Mouse (Mus musculus): Measurements from ENCODE around the gene Gnptg. TPM values are rescaled to one million over a fixed set of nuclear protein-coding genes. Genes with fewer than 3 reads are reported as not detected.

Gnptg gene
- total and polyA plus RNA-seq, 2 experiments = 32.1 to 37.4 TPM

DNA sequence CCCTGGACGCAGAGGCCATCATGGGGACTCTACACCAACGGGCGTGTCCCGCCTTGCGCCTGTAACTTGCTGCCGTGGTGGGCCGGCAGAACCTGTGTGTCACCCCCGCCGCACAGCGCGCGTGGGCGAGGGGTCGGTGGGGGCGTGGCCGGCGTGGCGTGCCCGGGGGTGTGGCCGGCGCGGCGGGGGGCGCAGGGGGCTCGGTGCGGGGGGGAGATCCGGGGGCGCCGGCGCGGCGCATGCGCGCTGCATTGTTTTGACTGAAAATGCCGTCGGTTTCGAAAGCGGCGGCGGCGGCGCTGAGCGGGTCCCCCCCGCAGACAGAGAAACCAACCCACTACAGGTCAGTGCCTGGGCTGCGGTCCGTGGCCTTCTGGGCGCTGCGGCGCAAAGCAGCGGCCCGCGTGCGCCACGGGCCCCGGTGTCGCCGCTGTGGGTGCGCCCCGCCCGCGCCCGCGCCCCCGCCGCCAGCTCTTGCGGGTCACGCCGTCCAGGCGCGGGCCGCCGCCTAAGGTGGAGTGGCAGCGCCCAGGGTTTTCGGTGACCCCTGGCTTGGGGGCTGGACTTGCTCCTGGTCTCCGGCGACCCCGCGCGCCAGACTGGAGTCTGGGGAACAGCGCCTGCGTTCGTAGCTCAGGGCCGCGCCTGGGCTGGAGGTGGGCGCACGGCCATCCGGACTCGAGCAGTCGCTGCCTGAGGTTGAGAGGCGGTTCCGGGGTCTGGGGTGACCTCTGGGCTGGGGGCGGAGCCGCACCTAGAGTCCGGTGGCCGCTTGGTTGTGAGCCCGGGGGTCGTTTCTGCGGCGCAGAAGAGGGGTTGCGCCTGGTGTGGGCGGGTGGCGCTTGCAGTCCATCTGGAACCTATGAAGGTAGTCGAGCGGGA lies 51.5 kb downstream of the Gnptg start, which contains the start of gene Unkl:
Gene Unkl (plus strand): TSS at position 248 of the 882 bp plus-strand sequence.
- H3K4me1 ChIP-seq (ENCODE audit: control insufficient read depth, insufficient read depth, low read length) = peaks cover 13% of the 10 kb centered on the region
- H3K9ac ChIP-seq (ENCODE audit: low read depth, low read length) = peak within 1 kb of the TSS; percentile 96
- peak; percentile 24 for DNase-seq (ENCODE audit: extremely low read depth, low read depth, low spot score)
- H3K27ac ChIP-seq (replicated peaks; ENCODE audit: insufficient read depth, low read depth, low read length) = peak within 1 kb of the TSS; percentile 63
- no peak for TF ChIP-seq CTCF (IDR thresholded peaks at IDR 0.05; ENCODE audit: low read depth, low read length)
- TF ChIP-seq POLR2A (IDR thresholded peaks at IDR 0.05; ENCODE audit: extremely low read depth, insufficient read depth, low read length) = no peak
- H3K79me2 ChIP-seq (ENCODE audit: control insufficient read depth, insufficient read depth, low read length) = peaks cover 43% of the 10 kb centered on the region
- peak within 1 kb of the TSS; percentile 81 for H3K4me3 ChIP-seq (ENCODE audit: insufficient read depth, low read depth, low read length)
- whole genome bisulfite sequencing = under 1% methylated on average over 78 of the region's 104 CpGs
- no peaks in the 10 kb centered on the region for H3K27me3 ChIP-seq (ENCODE audit: control insufficient read depth, insufficient read depth, low read length)
- peaks cover 2% of the 10 kb centered on the region; the same call in 1 of the 2 replicates for H3K36me3 ChIP-seq (ENCODE audit: control insufficient read depth, insufficient read depth, low read length)

DNA sequence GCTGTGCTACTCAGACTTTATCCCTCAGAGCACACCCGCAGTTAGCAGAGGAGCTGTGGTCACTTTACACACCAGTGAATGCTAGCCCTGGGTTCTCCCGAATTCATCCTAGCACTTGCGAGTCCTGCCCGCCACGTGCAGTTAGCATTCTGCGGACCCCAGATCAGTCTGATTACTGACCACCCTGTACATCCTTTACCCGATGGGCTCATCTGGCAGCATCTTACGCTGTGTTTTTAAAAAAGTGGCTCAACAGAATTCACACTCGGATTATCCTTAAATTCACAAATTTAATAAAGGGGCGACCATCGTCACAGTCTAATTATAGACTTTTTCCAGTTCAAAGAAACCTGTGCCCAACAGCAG lies 52.2 kb downstream of the Gnptg start:
- DNase-seq (ENCODE audit: extremely low read depth, low read depth, low spot score) = peak; percentile 8

DNA sequence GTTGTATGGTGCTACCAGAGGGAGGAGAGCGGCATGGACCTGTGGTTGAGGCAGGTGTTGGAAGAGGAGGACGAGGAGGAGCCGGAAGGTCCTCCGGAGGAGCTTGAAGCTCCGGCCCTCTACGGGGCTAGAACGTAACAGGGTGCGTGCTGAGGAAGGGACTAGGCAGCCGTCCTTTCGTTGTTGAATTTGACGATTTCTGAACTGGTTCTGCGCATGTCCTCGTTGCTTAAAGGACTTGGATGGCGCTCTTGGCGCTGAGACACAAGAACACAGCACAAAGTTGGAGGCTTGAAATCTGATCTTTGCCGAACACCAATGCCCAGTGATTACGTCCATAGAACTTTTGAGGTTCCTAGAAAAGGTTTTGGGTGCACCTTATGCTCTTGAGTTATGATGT lies 55.0 kb downstream of the Gnptg start:
- H3K36me3 ChIP-seq (ENCODE audit: control insufficient read depth, insufficient read depth, low read length) = no peaks in the 10 kb centered on the region
- H3K4me1 ChIP-seq (ENCODE audit: control insufficient read depth, insufficient read depth, low read length) = peaks cover 12% of the 10 kb centered on the region
- TF ChIP-seq POLR2A (IDR thresholded peaks at IDR 0.05; ENCODE audit: extremely low read depth, insufficient read depth, low read length) (no peak), CTCF (IDR thresholded peaks at IDR 0.05; ENCODE audit: low read depth, low read length) (no peak)
- WGBS = 6% methylated on average over 17 of the region's 17 CpGs
- H3K9ac ChIP-seq (ENCODE audit: low read depth, low read length) = peak overlapping the region; percentile 80
- no peaks in the 10 kb centered on the region for H3K27me3 ChIP-seq (ENCODE audit: control insufficient read depth, insufficient read depth, low read length)
- H3K79me2 ChIP-seq (ENCODE audit: control insufficient read depth, insufficient read depth, low read length) = peaks cover 24% of the 10 kb centered on the region
- peak overlapping the region; percentile 27; the same call in 1 of the 2 replicates for H3K27ac ChIP-seq (replicated peaks; ENCODE audit: insufficient read depth, low read depth, low read length)
- peak overlapping the region; percentile 76 for H3K4me3 ChIP-seq (ENCODE audit: insufficient read depth, low read depth, low read length)
- peak; percentile 17 for DNase-seq (ENCODE audit: extremely low read depth, low read depth, low spot score)

More for the DNA sequence above, 52.2 kb downstream of the Gnptg start:
- Histone ChIP-seq H3K27me3 (ENCODE audit: control insufficient read depth, insufficient read depth, low read length) (no peaks in the 10 kb centered on the region), H3K79me2 (ENCODE audit: control insufficient read depth, insufficient read depth, low read length) (peaks cover 38% of the 10 kb centered on the region), H3K27ac (replicated peaks; ENCODE audit: insufficient read depth, low read depth, low read length) (no peak overlapping the region; the same call in 1 of the 2 replicates), H3K36me3 (ENCODE audit: control insufficient read depth, insufficient read depth, low read length) (peaks cover 2% of the 10 kb centered on the region; the same call in 1 of the 2 replicates), H3K9ac (ENCODE audit: low read depth, low read length) (peak overlapping the region; percentile 96), H3K4me1 (ENCODE audit: control insufficient read depth, insufficient read depth, low read length) (peaks cover 15% of the 10 kb centered on the region), H3K4me3 (ENCODE audit: insufficient read depth, low read depth, low read length) (peak overlapping the region; percentile 81)
- no peak for TF ChIP-seq CTCF (IDR thresholded peaks at IDR 0.05; ENCODE audit: low read depth, low read length)
- no peak for TF ChIP-seq POLR2A (IDR thresholded peaks at IDR 0.05; ENCODE audit: extremely low read depth, insufficient read depth, low read length)
- 16% methylated on average over 11 of the region's 11 CpGs for WGBS

DNA sequence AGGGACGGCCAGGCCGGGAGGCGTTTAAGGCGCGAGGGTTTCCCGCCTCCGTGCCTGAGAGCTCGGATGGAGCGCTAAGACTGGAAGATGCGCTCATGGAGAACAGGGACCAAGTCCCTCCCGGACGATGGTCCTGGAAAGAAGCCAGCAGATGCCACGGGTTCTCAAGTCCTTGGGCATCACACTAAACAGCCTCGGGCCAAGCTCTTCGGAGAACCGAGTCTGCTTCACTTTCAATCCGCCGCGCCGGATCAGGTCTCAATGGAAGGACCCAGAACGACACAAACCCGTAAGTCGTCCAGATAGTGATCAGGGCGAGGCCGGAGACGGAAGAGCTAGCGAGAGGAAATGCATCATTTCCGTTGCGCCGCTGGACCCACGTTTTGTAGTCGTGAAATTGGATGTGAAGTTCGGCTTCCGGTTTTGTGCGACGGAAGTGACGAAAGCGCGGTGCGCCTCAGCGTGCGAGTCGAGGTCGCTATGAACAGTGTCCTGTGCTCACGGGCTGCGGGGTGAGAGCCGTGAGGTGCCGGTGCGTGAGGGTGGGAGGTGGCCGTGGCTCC lies 55.7 kb downstream of the Gnptg start, which contains the start of gene BC003965:
Gene BC003965 (plus strand): TSS at position 426 of the 563 bp plus-strand sequence.
- Histone ChIP-seq H3K36me3 (ENCODE audit: control insufficient read depth, insufficient read depth, low read length) (no peaks in the 10 kb centered on the region), H3K4me1 (ENCODE audit: control insufficient read depth, insufficient read depth, low read length) (peaks cover 10% of the 10 kb centered on the region), H3K79me2 (ENCODE audit: control insufficient read depth, insufficient read depth, low read length) (peaks cover 18% of the 10 kb centered on the region), H3K9ac (ENCODE audit: low read depth, low read length) (peak within 1 kb of the TSS; percentile 80), H3K4me3 (ENCODE audit: insufficient read depth, low read depth, low read length) (peak within 1 kb of the TSS; percentile 76), H3K27ac (replicated peaks; ENCODE audit: insufficient read depth, low read depth, low read length) (peak within 1 kb of the TSS; percentile 50), H3K27me3 (ENCODE audit: control insufficient read depth, insufficient read depth, low read length) (no peaks in the 10 kb centered on the region)
- WGBS = under 1% methylated on average over 50 of the region's 50 CpGs
- peak; percentile 95 for DNase-seq (ENCODE audit: extremely low read depth, low read depth, low spot score)
- TF ChIP-seq CTCF (IDR thresholded peaks at IDR 0.05; ENCODE audit: low read depth, low read length) = no peak
- TF ChIP-seq POLR2A (IDR thresholded peaks at IDR 0.05; ENCODE audit: extremely low read depth, insufficient read depth, low read length) = peak; percentile 37

Other genes starting within 250 kb of the Gnptg start
- 2.7 and 2.9 TPM in 2 replicates for gene Cramp1l, start 224.3 kb downstream of the Gnptg start, total RNA-seq (2014; rRNA removed)
- 4.2 and 6.5 TPM in 2 replicates for gene Cramp1l, start 224.3 kb downstream of the Gnptg start, polyA plus RNA-seq (2012; rRNA removed)
- gene Ift140, start 224.0 kb downstream of the Gnptg start, total RNA-seq (2014; rRNA removed) = 4.6 and 5.4 TPM in 2 replicates
- gene Ift140, start 224.0 kb downstream of the Gnptg start, polyA plus RNA-seq (2012; rRNA removed) = 3.4 and 3.6 TPM in 2 replicates
- 22.3 and 23.9 TPM in 2 replicates for gene Tmem204, start 156.5 kb downstream of the Gnptg start, total RNA-seq (2014; rRNA removed)
- 15.7 and 19.1 TPM in 2 replicates for gene Tmem204, start 156.5 kb downstream of the Gnptg start, polyA plus RNA-seq (2012; rRNA removed)
- 3.2 and 5.4 TPM in 2 replicates for gene Telo2, start 124.2 kb downstream of the Gnptg start, total RNA-seq (2014; rRNA removed)
- gene Telo2, start 124.2 kb downstream of the Gnptg start, polyA plus RNA-seq (2012; rRNA removed) = 5.7 and 7.3 TPM in 2 replicates
- gene Ptx4, start 119.4 kb downstream of the Gnptg start, total RNA-seq (2014; rRNA removed) = not detected in 2 replicates
- gene Ptx4, start 119.4 kb downstream of the Gnptg start, polyA plus RNA-seq (2012; rRNA removed) = not detected in 2 replicates
- 16.7 and 17.9 TPM in 2 replicates for gene Clcn7, start 106.7 kb downstream of the Gnptg start, total RNA-seq (2014; rRNA removed)
- gene Clcn7, start 106.7 kb downstream of the Gnptg start, polyA plus RNA-seq (2012; rRNA removed) = 25.2 and 30.5 TPM in 2 replicates
- 0.13 TPM in 1 of 2 replicates, not detected in the other for gene Ccdc154, start 77.7 kb downstream of the Gnptg start, total RNA-seq (2014; rRNA removed)
- 0.07 TPM in 1 of 2 replicates, not detected in the other for gene Ccdc154, start 77.7 kb downstream of the Gnptg start, polyA plus RNA-seq (2012; rRNA removed)
- gene Gm38655, start 64.7 kb downstream of the Gnptg start, total RNA-seq (2014; rRNA removed) = not detected in 2 replicates
- not detected in 2 replicates for gene Gm38655, start 64.7 kb downstream of the Gnptg start, polyA plus RNA-seq (2012; rRNA removed)
- 11.2 and 12.1 TPM in 2 replicates for gene BC003965, start 55.6 kb downstream of the Gnptg start, total RNA-seq (2014; rRNA removed)
- 14.7 and 15.4 TPM in 2 replicates for gene BC003965, start 55.6 kb downstream of the Gnptg start, polyA plus RNA-seq (2012; rRNA removed)
- 9.4 and 10.4 TPM in 2 replicates for gene Unkl, start 51.7 kb downstream of the Gnptg start, total RNA-seq (2014; rRNA removed)
- 28.0 and 29.0 TPM in 2 replicates for gene Unkl, start 51.7 kb downstream of the Gnptg start, polyA plus RNA-seq (2012; rRNA removed)
- 14.0 and 16.7 TPM in 2 replicates for gene Tsr3, start within 50 bp of the Gnptg start, total RNA-seq (2014; rRNA removed)
- 18.8 and 19.3 TPM in 2 replicates for gene Tsr3, start within 50 bp of the Gnptg start, polyA plus RNA-seq (2012; rRNA removed)
- 0.13 and 0.18 TPM in 2 replicates for gene Baiap3, start 16.2 kb upstream of the Gnptg start, total RNA-seq (2014; rRNA removed)
- gene Baiap3, start 16.2 kb upstream of the Gnptg start, polyA plus RNA-seq (2012; rRNA removed) = 0.43 and 1.2 TPM in 2 replicates
- 92.9 and 103 TPM in 2 replicates for gene Ube2i, start 34.5 kb upstream of the Gnptg start, total RNA-seq (2014; rRNA removed)
- 62.4 and 80.0 TPM in 2 replicates for gene Ube2i, start 34.5 kb upstream of the Gnptg start, polyA plus RNA-seq (2012; rRNA removed)
- gene Prss34, start 58.3 kb upstream of the Gnptg start, total RNA-seq (2014; rRNA removed) = not detected in 2 replicates
- gene Prss34, start 58.3 kb upstream of the Gnptg start, polyA plus RNA-seq (2012; rRNA removed) = not detected in 2 replicates
- not detected in 2 replicates for gene Prss28, start 68.5 kb upstream of the Gnptg start, total RNA-seq (2014; rRNA removed)
- not detected in 2 replicates for gene Prss28, start 68.5 kb upstream of the Gnptg start, polyA plus RNA-seq (2012; rRNA removed)
- not detected in 2 replicates for gene Prss29, start 78.5 kb upstream of the Gnptg start, total RNA-seq (2014; rRNA removed)
- gene Prss29, start 78.5 kb upstream of the Gnptg start, polyA plus RNA-seq (2012; rRNA removed) = not detected in 2 replicates
- not detected in 2 replicates for gene Tpsab1, start 105.4 kb upstream of the Gnptg start, total RNA-seq (2014; rRNA removed)
- gene Tpsab1, start 105.4 kb upstream of the Gnptg start, polyA plus RNA-seq (2012; rRNA removed) = not detected in 2 replicates
- not detected in 2 replicates for gene Tpsb2, start 126.2 kb upstream of the Gnptg start, total RNA-seq (2014; rRNA removed)
- not detected in 2 replicates for gene Tpsb2, start 126.2 kb upstream of the Gnptg start, polyA plus RNA-seq (2012; rRNA removed)
- gene Tpsg1, start 129.1 kb upstream of the Gnptg start, total RNA-seq (2014; rRNA removed) = not detected in 2 replicates
- gene Tpsg1, start 129.1 kb upstream of the Gnptg start, polyA plus RNA-seq (2012; rRNA removed) = 0.12 TPM in 1 of 2 replicates, not detected in the other
- gene Cacna1h, start 193.7 kb upstream of the Gnptg start, total RNA-seq (2014; rRNA removed) = 0.27 TPM in 1 of 2 replicates, not detected in the other
- 0.02 and 0.05 TPM in 2 replicates for gene Cacna1h, start 193.7 kb upstream of the Gnptg start, polyA plus RNA-seq (2012; rRNA removed)
- not detected in 2 replicates for gene Tekt4, start 214.5 kb upstream of the Gnptg start, total RNA-seq (2014; rRNA removed)
- gene Tekt4, start 214.5 kb upstream of the Gnptg start, polyA plus RNA-seq (2012; rRNA removed) = not detected in 2 replicates

Measured in liver, adult 2 months (tissue).